Mouse (Mus musculus): Measurements from ENCODE around the gene Klf8. TPM values are rescaled to one million over a fixed set of nuclear protein-coding genes. Genes with fewer than 3 reads are reported as not detected.
"Not testable (repeated sequence)": the region's sequence is repeated elsewhere in the genome, so short reads cannot be mapped to it uniquely, and the experiment has no call there.

Klf8 gene
- under 1 TPM; 0.78 to 0.84 TPM for polyA plus RNA-seq (2017; shearing (Covaris generic))

GRCm38 (mm10) chrX:153237304-153237919, at the start of gene Klf8:
TSS of gene Klf8 (plus strand) at chrX:153237466.
- ATAC-seq: no peak

DNA sequence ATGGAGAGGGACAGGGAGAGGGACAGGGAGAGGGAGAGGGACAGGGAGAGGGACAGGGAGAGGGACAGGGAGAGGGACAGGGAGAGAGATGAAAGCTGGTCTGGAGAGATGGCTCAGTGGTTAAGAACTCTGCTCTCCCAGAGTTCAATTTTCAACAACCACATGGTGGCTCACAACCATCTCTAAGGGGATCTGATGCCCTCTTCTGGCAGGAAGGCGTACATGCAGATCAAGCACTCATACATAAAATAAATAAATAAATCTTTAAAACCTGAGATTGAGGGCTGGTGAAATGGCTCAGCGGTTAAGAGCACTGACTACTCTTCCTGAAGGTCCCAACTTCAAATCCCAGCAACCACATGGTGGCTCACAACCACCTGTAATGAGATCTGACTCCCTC, 38.1 kb upstream of the Klf8 start:
- ATAC-seq: not testable (repeated sequence)

DNA sequence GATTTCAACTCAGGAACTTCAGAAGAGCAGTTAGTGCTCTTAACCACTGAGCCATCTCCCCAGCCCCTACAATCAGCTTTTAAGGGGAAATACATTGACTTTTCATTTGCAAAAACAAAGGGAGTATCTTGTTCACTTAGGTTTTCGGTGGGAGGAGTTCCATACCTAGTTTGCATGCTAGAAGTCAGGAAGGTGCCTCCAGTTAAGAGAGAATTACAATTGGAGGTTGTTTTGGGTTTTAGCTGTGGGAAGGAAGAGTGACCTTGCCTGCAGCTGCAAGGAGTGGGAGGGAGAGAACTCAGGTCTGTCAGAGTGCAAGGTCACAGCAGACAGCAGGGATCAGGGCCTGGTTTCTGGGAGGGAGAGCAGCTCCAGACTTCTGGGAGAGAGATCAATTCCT, 26.2 kb upstream of the Klf8 start:
- no peak for ATAC-seq

DNA sequence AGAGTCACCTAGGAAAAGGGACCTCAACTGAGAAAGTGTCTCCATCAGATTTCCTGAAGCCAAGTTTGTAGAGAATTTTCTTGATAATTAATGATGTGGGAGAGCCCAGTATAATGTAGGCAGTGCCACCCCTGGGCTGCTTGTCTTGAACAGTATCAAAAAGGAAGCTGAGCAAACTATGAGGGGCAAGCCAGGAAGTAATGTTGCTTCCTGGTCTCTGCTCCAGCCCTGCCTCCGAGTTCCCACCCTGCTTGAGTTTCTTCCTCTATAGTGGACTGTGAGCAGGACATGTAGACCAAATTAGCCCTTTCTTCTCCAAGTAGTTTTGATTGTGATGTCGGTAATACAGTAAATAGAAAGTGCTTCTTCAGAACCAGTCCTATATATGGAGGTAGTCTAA, 6.0 kb upstream of the Klf8 start:
- ATAC-seq: no peak

DNA sequence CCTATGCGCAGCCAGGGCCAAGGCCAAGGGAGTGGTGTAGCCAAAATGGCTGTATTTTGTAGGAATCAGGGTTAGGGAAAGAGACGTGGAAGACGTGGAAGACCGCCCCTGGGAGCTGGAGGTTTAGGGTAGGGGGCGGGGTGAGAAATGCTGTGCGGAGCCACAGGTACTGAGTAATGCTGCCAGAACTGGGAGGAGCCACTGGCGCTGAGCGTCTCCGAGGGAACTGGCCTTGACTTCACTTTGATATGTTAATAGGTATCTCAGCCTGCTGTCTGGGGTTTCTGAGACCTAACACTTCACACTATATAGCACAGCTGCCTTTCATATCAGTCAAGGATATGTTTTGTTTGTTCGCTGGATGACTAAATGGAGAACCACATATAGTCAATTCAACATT, 4.0 kb upstream of the Klf8 start:
- no peak for ATAC-seq

GRCm38 (mm10) chrX:153237920-153238504, 746 bp downstream of the Klf8 start:
- peak; percentile 71 for ATAC-seq

GRCm38 (mm10) chrX:153254256-153254655, 17.0 kb downstream of the Klf8 start:
- ATAC-seq: no peak

- ATAC-seq: no peak
Measured at GRCm38 (mm10) chrX:153255504-153255903, 18.2 kb downstream of the Klf8 start.

DNA sequence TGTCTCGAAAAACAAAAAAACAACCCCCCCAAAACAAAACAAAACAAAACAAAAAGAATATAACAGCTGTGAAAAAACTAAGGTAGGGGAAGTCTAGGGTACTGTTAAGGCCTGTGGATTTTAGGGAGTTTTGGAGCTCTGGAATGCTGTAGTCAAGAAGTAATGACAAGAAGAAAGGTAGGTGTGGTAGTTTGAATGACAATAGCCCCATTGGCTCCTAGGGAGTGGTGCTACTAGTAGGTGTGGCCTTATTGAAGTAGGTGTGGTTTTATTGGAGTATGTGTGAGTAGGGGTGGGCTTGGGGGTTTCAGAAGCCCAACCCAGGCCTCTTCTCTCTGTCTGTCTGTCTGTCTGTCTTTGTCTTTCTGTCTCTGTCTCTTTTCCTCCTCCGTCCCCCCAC, 44.9 kb downstream of the Klf8 start:
- no peak for ATAC-seq

- ATAC-seq: no peak
Measured at GRCm38 (mm10) chrX:153311356-153311755, 74.1 kb downstream of the Klf8 start.

GRCm38 (mm10) chrX:153323105-153323504, 85.8 kb downstream of the Klf8 start:
- no peak for ATAC-seq

DNA sequence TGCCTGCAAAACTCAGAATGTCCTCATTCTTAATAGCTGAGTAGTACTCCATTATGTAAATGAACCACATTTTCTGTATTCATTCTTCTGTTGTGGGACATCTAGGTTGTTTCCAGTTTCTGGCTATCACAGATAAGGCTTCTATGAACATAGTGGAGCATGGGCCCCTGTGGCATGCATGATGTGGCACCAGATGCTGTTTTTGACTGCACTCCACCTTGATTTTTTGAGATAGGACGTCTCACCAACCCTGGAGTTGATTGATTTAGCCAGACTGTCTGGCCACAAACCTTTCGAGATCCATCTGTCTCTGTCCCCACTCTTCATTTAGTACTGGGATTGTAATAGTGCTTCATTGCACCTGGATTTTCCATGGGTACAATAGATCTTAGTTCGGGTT, 96.9 kb downstream of the Klf8 start:
- not testable (repeated sequence) for ATAC-seq

DNA sequence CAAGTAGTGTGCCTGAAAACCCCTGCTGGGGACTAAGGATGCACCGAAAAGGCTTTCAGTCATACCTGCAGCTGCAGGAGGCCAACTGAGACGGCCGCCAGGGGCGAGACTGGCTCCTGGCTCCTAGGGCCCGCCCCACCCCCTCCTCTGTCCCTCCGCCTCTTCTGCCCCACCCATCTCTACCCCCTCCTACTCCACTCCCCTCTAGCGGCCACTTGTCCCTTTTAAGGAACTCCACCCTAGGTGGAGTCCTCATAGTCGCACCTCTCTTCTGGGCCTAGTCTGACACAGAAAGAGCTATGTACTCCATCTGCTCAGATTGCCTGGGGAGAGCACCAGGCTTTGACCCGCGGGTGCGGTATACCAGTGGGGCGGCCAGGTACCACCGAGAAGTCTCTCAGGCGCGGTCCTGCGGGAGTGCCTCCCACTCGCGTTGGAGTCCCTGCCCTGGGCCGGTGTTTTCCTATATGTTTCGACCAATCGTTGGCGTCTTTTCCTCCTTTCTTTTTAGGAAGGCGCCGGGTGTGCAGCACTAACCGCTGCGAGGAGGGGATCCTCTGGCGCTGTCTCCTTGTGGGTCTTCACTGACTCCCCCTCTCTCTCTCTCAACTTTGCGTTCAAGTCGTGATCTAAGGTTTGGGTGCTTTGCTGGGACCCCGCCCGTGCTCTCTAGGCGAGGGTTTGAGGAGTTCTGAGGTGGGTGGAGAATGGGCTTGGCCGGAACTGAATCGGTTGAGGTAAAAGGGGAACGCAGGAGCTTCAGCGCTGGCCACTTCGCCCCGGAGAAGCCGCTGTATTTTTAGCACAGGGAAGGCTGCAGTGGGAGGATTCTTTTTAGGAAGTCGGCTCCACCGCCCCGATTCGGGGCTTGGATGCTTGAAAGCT, 122.3 kb downstream of the Klf8 start:
- ATAC-seq: peak; percentile 80

- peak; percentile 35 for ATAC-seq
Measured at GRCm38 (mm10) chrX:153360216-153360590, 122.9 kb downstream of the Klf8 start.

DNA sequence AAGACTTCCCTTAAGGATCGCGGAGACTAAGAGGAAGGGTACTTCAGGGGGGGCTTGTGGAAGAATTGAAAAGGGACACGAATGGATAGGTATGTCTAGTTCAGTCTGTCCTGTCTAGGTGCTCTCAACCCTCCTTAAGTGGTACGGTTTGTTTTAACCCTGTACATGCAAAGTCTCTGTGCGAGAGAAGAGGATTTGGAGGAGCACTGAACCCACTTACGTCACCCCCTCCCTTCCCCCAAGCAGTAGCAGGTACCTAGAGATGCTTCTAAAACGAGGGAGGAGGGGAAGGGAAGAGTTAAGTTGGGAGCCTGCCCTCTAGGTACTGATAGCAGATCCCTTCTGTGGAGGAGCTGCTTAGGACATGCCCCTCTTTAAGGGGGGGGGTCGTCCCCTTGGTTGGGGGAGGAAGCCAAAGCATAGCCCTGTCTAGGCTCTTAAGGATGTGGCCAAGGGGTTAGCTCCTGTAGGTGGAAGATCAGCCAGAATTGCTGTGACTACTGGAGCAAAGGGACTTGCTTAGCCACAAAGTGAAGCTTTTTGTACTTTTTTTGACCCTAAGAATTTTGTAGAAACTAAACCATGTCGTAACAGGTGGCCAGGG, 123.5 kb downstream of the Klf8 start:
- ATAC-seq: no peak

- ATAC-seq: peak; percentile 93
Measured at GRCm38 (mm10) chrX:153366754-153367153, 129.5 kb downstream of the Klf8 start.

GRCm38 (mm10) chrX:153369780-153370179, 132.5 kb downstream of the Klf8 start:
- ATAC-seq: no peak

DNA sequence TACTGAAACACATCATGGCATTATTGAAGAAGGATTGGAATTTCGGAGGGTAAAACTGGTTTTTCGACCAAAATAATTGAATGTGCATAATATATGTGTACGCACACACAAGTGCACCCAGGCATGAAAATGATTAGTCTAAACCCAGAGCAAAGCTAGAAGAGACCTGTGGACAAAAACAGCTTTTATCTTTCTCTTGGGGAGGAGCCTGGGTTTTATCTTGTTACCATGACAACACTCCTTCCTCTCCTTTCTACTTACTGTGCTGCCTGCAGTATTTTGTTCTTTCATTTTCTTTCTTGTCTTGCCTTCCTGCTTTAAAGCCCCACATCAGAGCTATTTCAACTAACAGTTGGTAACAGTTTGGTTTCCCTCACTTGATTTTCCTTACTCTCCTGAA, 137.8 kb downstream of the Klf8 start:
- peak; percentile 99 for ATAC-seq

DNA sequence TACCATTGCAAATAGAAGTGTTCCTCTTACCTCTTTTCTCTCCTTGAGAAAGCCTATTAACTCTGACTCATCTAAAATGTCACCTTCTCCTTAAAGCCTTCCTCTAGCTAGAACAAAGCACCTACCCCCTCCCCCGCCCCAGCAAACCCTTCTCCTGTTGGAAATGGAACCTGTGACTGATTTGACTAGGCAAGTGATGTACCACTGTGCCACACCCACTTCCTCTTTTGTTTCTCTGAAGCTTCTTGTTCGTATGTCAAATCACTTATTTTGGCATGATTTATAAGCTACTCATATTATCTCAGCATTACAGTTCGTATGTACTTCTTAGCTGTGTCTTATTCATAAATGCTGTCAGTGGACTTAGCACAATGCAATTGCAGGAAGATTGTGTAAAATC, 144.5 kb downstream of the Klf8 start:
- peak; percentile 59 for ATAC-seq

DNA sequence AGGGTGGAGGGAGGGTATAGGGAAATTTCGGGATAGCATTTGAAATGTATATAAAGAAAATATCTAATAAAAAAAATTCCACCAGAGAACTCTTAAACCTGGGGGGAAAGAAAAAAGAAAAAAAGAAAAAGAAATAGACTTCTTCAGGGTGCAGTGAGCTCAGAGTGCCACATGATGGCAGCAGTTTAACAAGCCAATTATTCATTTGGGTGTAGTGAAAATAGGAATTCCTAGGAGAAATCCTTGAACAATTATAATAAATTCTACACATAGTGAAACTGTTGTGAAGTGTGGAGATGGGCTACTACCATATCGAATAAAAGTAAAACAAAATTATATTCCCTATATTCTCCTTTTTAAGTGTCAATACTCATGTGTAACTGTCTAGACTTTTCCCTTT, 152.0 kb downstream of the Klf8 start:
- no peak for ATAC-seq

DNA sequence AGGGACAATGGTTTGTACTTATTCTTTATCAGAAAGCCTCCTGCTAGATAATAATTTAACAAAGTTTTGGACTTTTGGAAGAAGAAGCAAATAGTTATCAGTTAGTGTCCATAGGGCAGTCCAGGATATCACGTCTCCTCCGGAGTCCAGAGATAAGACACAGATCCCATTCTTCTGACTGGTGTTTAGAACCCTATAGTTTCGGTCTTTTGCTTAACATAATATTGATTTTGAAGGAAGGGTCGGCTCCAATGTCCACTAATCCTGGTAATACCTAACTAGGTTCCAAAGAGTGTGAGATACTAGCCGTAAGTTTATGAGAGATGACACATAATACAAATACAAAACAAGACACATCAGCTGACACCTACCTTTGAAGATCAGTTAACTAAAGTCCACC, 179.8 kb downstream of the Klf8 start:
- ATAC-seq: no peak

- no peak for ATAC-seq
Measured at GRCm38 (mm10) chrX:153433659-153434293, 196.5 kb downstream of the Klf8 start.

- ATAC-seq: no peak
Measured at GRCm38 (mm10) chrX:153439573-153439972, 202.3 kb downstream of the Klf8 start.

Measured in activated CD4-positive, CD25-positive, alpha-beta regulatory T cell, adult 4 months (primary cell).